Mouse (Mus musculus): Measurements from ENCODE around the gene Slc9a5.

The Slc9a5 gene

DNA sequence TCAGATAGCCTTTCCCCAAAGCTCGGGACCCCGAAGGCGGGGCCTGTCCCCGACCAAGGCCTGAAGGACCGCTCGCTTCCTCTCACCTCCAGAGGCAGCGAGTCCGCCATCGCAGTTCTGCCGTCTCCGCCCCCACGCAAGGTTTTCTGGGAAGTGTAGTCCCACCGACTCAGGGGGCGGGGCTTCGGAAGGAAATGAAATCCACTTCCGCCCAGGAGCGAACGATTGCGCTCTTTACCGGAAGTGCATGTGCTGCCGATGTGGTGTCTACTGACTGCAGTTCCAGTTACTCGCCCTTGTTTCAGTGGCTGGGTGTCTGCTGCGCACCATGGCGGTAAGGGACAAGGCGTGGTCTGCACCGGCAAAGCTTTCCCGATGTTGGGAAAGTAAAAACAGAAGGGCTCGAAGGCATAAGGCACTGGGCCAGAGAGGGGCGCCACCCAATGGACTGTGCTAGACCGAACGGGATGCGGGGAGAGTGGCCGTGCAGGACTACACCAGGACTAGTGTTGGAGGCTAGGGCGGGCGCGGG, 22.4 kb upstream of the Slc9a5 start, which contains the start of the genes Lrrc29 and Tmem208:
Lrrc29 (minus strand) TSS at position 138 of the 532 bp plus-strand sequence.
Tmem208 (plus strand) TSS at position 214 of the 532 bp plus-strand sequence.
- DNase-seq (ENCODE audit: low spot score in 2 of 2) = peak; percentile 96 to 98

DNA sequence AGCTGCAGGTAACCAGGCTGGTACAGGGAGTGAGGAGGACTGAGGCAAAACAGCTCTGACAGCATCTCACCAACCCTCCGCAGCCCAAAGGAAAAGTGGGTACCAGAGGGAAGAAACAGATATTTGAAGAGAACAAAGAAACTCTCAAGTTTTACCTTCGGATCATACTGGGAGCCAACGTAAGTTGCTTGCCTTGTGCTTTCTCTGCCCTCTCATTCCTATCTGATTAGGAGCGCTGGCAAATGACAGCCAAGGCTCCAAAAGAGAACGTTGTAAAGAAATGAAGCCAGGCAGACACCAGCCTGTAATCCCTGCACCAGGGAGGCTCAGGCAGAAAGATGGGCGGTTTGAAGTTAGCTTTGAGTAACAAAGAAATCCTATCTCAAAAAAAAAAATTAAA, 21.7 kb upstream of the Slc9a5 start:
- DNase-seq (ENCODE audit: low spot score in 2 of 2) = no peak

DNA sequence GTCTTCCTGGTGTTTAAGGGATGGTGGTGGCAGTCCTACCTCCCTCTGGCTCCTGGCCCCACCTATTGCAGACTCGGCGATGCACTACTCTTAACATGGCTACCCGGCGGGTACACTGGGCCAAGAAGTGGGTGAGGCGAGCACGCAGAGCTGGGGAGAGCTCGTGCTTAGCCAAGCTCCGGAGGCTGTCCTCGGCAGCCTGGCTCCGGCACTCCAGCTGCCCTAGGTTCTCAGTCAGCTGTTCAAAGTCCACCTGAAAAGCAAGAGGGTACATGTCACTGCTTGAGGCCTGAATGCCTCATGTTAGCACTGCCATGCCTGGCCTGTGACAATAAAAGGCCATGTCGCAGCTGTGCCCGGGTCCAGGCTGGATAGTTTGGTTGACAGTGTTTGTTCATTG, 18.3 kb upstream of the Slc9a5 start:
- DNase-seq (ENCODE audit: low spot score in 2 of 2) = no peak

DNA sequence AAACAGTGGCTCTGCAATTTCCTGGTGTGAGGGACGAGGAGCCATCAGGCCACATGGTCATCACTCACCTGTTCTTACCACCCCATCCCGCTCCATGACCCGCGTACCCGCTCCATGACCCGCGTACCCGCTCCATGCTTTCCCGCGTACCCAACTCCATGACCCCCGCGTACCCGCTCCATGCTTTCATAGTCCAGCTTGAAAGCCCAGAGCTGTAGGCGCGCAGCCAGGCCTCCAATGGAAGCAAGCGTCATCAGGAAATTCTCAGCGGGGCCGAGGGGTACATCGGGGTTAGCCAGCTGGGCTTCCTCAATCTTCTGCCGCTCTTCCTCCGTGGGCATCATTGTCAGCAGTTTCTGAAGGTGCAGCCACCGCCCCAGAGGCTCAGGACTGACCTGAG, 17.2 kb upstream of the Slc9a5 start:
- no peak for DNase-seq (ENCODE audit: low spot score in 2 of 2)

DNA sequence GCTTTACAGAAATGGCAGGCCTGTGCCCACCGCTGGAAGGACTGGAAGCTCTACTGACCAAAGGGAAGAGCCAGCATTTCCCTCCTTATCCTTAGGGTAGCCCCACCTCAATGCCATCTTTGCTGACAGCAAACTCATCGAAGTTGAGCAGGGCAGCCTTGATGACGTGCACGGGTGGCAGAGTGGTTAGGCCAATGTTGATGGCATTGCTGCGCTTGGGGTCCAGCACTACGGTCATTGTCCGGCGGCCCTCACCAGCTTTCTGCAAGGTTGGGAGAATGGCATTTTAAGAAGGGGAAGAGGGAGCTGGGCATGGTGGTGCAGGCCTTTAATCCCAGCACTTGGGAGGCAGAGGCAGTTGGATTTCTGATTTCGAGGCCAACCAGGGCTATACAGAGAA, 16.7 kb upstream of the Slc9a5 start:
- DNase-seq (ENCODE audit: low spot score in 2 of 2) = no peak

DNA sequence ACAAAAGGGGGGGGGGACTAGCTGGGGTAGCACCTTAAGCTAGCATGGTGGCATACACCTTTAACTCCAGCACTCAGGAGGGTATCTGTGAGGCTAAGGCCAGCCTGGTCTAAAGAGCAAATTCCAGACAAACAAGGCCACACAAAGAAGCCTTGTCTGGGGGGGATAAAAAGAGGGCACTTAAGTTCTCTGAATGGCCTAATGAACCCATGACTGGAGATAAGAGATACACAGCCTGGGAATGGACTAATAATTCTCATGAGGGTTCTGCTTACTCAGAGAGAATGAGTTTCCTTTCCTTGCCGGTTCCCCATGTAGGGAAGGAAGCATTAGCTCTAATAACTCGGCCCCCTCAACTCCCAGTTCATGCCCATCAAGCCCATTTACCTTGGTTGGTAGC, 16.1 kb upstream of the Slc9a5 start:
- DNase-seq (ENCODE audit: low spot score in 2 of 2) = no peak

DNA sequence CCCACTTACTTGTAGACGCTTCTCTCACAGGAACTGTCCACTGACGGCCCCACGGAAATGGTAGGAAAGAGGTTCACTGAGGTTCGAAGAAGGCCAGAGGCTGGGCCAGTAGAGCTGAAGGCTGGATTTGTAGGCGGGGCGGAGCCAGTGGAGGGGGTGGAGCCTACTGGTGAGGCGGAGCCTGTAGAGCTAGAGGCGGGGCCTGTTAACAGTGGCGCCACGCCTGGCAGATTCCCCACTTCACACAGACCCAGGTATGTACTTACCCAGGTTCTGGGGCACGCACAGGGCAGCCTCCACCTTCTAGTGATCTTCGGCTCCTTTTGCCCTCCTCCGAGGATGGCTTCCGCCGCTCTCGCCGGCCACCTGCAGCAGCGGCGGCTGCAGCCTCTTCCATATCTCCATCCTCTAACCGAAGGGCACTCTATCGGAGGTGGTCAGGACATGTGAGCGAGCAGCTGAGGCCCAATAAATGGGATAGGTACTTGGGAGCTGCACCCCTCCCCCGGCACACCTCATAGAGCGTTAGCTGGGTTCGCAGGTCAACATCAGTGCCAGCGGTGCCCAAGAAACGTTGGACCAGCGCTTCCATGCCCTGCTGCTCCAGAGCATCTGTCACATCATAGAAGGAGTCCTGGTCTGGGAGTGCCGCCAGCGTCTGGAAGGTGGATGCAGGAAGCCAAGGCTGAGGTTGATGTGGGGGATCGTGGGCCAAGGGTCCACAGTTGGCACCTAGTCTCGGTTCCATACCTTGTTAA, 12.1 kb upstream of the Slc9a5 start:
- no peak for DNase-seq (ENCODE audit: low spot score in 2 of 2)

DNA sequence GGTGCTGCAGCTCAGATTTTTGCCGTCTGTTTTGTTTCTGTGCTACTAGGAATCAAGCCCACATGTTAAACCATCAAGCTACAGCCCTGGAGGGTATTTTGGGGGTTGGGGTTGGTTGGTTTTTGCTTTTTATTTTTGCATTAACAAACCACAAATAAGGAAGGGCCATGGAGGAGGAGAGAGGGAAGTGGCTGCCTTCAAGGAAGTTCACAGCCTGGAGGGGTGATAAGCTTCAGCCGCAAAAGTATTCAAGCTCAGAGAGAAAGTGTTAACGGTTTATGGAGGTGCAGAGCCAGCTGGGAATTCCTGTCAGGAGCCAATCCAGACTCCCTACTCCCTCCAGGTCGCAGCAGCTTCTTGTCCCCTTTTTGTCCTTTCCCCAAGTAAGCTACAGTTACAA, 9.7 kb upstream of the Slc9a5 start:
- no peak for DNase-seq (ENCODE audit: low spot score in 2 of 2)

DNA sequence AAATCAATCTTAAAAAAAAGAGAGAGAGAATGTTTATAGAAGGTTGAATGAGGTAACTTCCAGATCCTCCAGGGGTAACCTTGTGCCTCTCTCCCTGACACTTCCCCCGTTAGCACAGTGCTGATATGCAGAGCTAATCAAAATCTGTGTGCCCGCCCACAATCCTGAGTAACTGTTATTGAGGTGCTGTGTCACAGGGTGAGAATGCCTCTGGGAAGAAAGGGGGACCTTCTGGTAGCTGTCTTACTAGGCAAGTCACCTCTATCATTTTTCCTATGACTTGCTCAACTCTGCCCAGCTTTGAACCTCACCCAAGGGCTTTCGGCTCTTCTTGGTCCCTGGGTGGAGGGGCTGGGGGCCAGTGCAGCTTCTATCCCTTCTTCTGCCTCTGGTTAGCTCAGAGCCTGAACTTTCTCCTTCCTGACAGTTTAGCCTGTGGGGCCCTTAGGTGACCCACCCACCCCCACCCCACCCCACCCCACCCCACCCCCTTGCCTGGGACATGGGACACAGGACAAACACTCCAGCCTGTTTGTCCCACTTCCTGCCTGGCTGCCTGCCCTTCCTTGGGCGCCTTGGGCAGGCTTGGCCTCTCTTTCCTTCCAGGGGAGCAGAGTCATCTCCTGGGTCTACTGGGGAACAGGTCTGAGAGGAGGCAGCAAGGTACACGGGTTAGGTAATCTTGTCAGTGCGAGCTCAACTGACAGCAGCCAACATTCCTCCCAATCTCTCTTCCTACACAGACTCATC, 8.6 kb upstream of the Slc9a5 start:
- no peak for DNase-seq (ENCODE audit: low spot score in 2 of 2)

DNA sequence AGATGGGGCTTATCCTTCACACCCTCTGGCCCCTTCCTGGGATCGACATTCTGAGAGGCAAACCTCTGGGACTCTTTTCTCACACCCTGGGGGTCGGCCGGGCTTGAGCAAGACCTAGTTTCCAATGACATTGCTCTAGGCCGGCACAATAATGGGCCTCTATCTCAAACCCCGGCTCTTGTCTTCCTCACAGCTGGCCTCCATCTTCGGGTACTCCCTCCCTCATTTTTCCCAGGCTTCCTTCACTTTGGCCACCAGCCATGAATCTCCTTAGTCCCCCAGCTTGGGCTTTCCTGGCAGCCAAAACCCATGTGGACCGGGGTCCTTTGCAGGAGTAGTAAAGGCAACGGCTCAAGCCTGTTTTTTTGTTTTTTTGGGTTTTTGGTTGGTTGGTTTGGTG, 7.2 kb upstream of the Slc9a5 start:
- no peak for DNase-seq (ENCODE audit: low spot score in 2 of 2)

DNA sequence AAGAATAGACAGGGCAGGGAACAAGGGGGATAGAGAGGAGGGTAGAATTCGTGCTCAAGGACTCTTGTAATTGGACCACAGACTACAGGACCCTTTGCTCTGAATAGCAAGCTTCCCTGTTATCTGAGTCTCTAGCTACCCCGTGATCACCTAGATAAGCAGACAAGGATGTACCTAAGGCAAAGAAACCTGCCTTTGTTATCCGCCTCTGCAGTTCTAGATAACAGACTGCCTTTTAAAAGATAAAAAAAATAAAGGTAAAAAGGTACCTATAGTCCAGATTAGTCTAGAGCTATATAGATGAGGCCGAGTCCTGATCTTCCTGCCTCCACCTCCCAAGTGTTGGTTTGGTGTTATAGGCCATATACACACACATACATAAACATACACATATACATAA, 5.9 kb upstream of the Slc9a5 start:
- DNase-seq (ENCODE audit: low spot score in 2 of 2) = no peak

DNA sequence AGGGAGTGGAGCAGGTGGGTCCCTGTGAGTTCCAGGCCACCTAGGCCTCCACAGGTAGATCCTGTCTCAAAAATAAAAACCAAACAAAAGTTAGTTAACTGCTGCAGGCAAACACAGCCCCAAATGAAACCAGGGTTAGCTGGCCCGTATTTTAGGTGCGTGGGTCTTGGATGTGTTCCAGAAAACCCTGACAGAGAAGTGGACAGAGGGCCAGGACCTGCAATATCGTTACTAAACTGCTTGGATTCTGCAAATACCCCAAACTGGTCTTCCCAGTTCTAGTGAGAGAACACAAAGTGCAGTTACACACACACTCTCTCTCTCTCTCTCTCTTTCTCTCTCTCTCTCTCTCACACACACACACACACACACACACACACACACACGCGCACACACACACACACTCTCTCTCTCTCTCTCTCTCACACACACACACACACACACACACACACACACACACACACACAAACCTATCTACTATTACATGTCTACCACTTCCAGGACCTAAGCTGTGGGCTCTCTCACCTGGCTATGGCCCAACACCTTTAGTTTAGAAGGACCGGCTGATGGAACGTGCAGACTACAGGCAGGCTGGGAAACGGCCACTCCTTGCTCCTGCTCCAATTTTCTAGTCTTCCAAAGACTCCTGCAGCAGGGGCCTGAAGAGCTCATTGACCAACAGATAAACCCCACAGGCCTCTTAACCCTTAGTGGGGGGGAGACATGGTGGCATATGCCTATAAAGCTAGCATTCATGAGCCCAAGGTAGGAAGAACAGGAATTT, 4.7 kb upstream of the Slc9a5 start:
- no peak for DNase-seq (ENCODE audit: low spot score in 2 of 2)

DNA sequence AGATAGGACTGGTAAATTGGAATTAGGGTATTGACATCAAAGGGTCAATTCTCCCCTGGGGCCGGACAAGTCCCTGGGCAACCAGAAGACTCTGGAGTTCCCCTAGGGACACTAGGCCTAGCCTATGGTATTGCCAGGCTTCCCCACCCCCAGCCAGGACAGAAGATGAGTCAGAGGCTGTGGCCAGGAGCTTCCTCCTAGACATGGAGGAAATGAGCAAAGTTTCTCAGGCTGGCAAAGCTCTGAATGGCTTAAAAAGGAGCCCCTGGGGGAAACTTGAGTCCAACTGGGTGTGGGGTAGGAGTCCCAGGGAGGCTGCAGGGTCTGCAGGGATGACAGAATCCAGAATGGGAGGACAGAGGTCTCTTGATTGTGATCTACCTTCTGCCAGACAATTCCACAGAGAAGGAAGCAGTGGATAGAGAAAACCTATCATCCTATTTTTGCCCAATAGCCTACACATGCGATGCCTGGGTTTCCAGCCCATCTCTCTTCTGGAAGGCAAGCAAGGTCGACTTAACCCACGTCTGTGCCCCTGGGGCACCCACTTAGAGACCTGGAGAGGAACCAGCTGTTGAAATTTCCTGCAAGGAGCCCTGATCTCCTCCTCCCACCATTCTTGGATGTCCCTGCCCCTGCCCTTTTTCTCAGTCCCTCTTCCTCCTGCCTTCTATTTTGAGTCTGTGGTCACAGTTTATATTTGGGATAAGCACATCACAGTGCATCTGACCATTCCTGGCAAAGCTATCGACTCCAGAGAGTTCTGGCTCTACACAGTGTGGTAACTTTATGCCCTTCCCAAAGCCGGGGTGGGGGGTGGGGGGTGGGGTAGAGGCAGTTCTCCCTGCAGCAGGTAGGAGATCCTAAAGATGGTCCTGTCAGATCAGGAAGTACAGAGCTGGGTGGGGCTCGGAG, 3.3 kb upstream of the Slc9a5 start:
- peak; percentile 41 to 51 for DNase-seq (ENCODE audit: low spot score in 2 of 2)

DNA sequence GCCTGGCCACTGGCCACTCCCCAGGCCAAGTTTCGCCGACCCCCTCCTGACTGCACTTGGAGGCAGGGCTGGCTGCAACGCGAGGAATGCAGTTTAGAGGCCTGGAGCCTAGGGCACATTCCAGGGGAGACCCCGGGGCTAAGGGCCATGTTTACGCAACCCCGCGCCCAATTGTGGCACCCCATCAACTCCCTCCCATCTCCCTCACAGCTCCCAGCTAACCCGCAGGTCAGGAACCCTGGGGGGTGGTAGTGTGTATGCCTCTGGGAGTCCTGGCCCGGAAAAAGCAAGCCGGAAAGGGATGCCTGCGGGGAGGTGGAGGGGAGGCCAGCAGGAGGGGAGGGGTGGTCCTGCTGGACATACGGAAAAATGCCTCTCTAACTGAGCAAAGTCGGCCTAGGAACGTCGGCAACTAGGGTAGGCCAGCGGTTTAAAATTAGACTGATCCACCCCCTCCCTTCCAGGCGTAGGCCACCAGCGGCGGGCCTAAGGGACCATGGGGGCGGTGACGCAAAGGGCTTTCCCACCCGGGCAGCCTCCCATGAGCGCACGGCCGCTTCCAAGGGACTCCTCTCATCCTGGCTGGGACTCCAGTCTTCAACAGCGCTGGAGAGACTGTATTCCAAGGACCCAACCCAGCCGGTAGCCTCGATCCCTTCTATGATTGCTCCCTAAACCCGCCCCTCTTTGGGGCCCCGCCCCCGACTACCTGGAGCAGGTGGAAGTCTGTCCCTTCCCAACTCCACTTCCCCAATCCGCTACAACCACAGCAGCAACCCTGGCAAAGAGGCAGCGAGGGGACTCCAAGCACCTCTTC, 1.8 kb upstream of the Slc9a5 start:
- peak; percentile 21 to 48 for DNase-seq (ENCODE audit: low spot score in 2 of 2)

DNA sequence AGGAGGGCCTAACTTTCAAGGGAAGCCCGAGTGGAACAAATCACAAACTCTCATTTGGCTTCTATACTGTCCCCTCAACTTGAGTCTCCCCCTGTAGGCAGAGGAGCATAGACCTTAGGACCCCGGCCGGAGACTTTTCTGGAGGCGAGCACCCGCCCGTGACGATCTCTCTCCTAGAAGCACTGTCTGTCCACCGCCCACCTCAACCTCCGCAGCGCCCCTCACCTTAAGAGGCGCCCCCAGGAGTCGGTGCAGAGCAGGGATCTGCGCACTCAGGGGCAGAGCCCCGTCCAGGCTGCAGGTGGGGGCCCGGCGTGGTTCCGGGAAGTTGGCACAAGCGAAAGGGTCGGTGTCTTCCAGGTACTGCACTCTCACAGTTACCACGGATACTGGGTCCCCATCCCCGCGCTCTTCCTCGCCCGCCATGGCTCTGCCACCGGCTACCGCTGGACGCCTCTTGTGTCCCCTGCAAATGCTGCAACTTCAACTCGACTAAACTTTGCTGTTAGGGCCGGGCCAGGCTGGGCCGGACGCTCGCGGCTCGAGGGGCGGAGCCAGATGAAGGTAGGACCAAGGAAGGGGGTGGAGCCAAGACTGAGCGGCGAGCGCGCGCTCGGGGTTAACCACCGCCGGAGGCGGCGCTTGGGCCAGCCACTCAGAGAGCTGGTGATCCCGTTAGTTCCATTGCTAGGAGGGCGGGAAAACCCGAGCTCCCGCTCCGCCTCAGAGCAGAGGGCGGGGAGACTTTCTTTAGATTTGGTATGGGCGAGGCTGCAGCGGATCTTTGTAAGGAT, 1.0 kb upstream of the Slc9a5 start, which contains the start of gene Fhod1:
Fhod1 (minus strand) TSS at position 526 of the 794 bp plus-strand sequence.
- peak; percentile 92 to 93 for DNase-seq (ENCODE audit: low spot score in 2 of 2)

DNA sequence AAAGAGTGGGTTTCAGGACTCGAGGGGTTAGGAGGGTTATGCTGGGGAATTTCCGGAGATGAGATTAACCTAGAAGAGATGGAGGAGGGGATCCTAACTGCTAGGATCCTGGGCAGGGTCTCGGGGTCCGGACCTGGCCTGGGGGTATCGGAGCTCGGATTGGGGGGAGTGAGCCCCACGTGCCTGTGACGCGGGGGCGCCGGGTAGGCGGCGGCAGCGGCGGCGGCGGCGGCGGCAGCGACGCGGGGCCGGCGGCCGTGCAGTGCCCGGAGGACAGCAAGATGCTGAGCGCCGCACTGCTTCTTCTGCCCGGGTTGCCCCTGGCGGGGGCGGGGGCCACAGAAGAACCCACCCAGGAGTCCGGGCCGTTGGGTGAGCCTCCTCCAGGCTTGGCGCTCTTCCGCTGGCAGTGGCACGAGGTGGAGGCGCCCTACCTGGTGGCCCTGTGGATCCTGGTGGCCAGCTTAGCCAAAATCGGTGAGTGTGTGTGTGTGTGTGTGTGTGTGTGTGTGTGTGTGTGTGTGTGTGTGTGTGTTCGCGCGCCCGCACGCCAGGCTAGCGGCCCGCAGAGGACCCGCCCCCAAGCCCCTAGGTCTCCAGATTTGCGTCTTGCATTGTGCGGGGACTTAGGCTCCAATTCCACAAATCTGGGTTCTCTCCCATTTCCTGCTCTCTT, 591 bp downstream of the Slc9a5 start:
- DNase-seq (ENCODE audit: low spot score in 2 of 2) = no peak

DNA sequence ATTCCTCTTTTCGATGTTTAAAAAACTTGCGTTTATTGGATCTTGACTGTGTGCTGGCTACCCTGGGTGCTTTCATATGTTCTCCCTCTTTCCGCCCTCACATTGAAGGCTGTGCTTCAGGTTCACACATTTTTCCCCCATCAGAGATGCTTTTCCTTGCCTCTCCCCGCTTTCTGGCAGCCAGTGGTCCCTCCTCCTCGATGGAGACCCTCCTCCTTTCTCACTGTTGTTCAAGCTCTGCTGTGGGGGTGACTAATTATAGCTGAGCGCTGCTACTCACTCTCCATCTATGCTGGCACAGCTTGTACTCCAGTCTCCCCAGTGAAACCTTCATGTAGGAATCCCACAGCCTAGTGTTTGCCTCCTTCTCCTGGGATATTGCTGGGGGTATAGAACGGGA, 1.5 kb downstream of the Slc9a5 start:
- DNase-seq (ENCODE audit: low spot score in 2 of 2) = no peak

DNA sequence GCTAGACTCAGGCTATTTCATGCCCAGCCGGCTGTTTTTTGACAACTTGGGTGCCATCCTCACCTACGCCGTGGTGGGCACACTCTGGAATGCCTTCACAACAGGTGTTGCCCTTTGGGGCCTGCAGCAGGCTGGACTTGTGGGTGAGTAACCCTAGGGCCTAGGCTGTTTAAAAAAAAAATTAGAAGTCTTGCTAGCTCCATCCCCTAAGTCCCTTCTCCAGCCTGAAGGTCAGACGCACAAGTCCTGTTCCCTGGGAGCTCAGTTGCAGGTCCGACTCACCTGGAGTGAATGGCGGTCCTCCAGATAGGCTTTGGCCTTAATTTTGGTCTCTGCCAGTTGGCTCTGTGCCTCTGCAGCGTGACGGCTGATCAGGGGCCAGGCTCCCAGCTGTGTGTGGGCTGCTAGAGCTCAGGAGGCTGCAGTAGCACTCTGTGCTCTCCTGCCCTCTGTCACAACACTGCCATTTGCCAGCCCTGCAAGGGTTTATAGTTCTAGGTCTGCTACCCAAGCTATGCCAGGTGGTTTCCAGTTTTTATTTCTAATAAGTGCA, 5.0 kb downstream of the Slc9a5 start:
- no peak for DNase-seq (ENCODE audit: low spot score in 2 of 2)

Measured in spleen, postnatal 36 days (tissue).